Mouse (Mus musculus): ENCODE measurements around the gene Gstz1. TPM values are rescaled to one million over a fixed set of nuclear protein-coding genes. Genes with fewer than 3 reads are reported as not detected.
A peak's percentile ranks its signal among the peaks of the same experiment; 100 is the strongest.

The Gstz1 gene
- total and polyA plus RNA-seq, 3 experiments: 19.7 to 27.5 (median 22.3) TPM

DNA sequence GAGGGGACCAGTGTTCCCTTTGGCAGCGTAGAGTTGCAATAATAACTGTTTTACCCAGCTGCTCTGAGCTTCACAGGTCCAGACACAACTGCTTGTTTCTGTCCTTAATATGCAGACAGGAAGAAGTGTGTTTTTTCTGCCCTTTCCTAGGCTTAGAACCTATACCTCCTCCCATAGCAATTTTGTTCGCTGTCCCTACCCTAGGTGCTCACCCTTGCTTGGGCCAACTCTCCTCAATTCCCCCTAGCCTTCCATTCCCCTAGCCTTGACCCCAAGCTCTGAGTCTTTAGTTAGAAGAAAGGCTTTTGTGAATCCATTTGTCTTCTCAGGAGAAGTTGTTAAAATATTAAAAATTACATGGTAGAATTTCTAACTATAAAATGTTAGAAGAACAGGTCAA is 8.2 kb upstream of the Gstz1 start:
- in situ Hi-C loops (cut with MboI; ENCODE audit: low pct_ligation_motif_present, low pct_unique_long_range_greater_than_20kb, low sequenced_read_pairs): no loop called here
- dilution Hi-C loops (cut with MboI; ENCODE audit: extremely low pct_ligation_motif_present, extremely low pct_unique_long_range_greater_than_20kb, low sequenced_read_pairs): no loop called here

DNA sequence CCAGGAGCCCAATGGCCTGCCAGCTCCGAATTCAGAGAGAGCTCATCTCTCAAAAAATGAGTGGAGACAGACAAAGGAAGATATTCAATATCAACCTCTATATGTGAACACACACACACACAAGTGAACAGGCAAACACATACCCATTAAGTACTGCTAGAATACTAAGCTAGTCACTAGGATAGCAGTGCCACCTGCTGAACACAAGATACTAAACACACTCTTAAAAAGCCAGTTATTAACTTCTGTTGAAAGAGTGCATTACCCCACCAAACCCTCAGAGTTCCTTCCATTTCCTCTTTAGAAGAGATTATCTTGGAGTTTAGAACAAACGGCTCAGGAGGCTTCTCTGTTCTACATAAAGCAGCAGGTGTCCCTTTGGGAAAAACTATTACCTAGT is 4.8 kb upstream of the Gstz1 start:
- H3K9ac ChIP-seq (ENCODE audit: insufficient read depth, low read depth): no peak overlapping the region
- no peak for DNase-seq (ENCODE audit: extremely low read depth)
- dilution Hi-C loops (cut with MboI; ENCODE audit: extremely low pct_ligation_motif_present, extremely low pct_unique_long_range_greater_than_20kb, low sequenced_read_pairs): no loop called here
- H3K79me2 ChIP-seq (replicated peaks; ENCODE audit: control insufficient read depth, extremely low read depth, insufficient read depth, poor library complexity, severe bottlenecking): peaks cover 5% of the 10 kb centered on the region; the same call in 1 of the 2 replicates
- H3K4me1 ChIP-seq (ENCODE audit: control insufficient read depth in 1 of 2, insufficient read depth in 2 of 2): peaks cover 0 to 19% of the 10 kb centered on the region in 2 experiments; a peak in 2 of 4 replicates
- peaks cover 8 to 13% of the 10 kb centered on the region in 2 experiments for H3K36me3 ChIP-seq (replicated peaks in 1 of 2; ENCODE audit: control insufficient read depth in 1 of 2, insufficient read depth in 1 of 2, low read length in 1 of 2)
- no peaks in the 10 kb centered on the region for H3K9me3 ChIP-seq (replicated peaks; ENCODE audit: low read length)
- H3K27me3 ChIP-seq (replicated peaks): no peaks in the 10 kb centered on the region
- in situ Hi-C loops (cut with MboI; ENCODE audit: low pct_ligation_motif_present, low pct_unique_long_range_greater_than_20kb, low sequenced_read_pairs): no loop called here
- H3K27ac ChIP-seq (ENCODE audit: insufficient read depth, low read depth): no peak overlapping the region
- TF ChIP-seq GABPA (IDR thresholded peaks at IDR 0.05; ENCODE audit: insufficient replicate concordance, low read depth, low read length): no peak
- H3K4me2 ChIP-seq (ENCODE audit: insufficient read depth, low read depth, poor library complexity, severe bottlenecking): no peak overlapping the region
- H3K4me3 ChIP-seq (replicated peaks in 1 of 3; ENCODE audit: low read depth in 2 of 3, low read length in 2 of 3, poor library complexity in 1 of 3): no peak overlapping the region

More for the DNA sequence above, 8.2 kb upstream of the Gstz1 start:
- Histone ChIP-seq H3K79me2 (replicated peaks; ENCODE audit: control insufficient read depth, extremely low read depth, insufficient read depth, poor library complexity, severe bottlenecking) (no peaks in the 10 kb centered on the region), H3K27me3 (replicated peaks) (no peaks in the 10 kb centered on the region), H3K4me3 (replicated peaks in 1 of 3; ENCODE audit: low read depth in 2 of 3, low read length in 2 of 3, poor library complexity in 1 of 3) (no peak overlapping the region), H3K4me1 (ENCODE audit: control insufficient read depth in 1 of 2, insufficient read depth in 2 of 2) (peaks cover 0 to 3% of the 10 kb centered on the region in 2 experiments; a peak in 1 of 4 replicates), H3K36me3 (replicated peaks in 1 of 2; ENCODE audit: control insufficient read depth in 1 of 2, insufficient read depth in 1 of 2, low read length in 1 of 2) (peaks cover 8 to 31% of the 10 kb centered on the region in 2 experiments), H3K27ac (ENCODE audit: insufficient read depth, low read depth) (no peak overlapping the region), H3K9me3 (replicated peaks; ENCODE audit: low read length) (no peaks in the 10 kb centered on the region), H3K4me2 (ENCODE audit: insufficient read depth, low read depth, poor library complexity, severe bottlenecking) (no peak overlapping the region), H3K9ac (ENCODE audit: insufficient read depth, low read depth) (no peak overlapping the region)
- TF ChIP-seq JUN (IDR thresholded peaks at IDR 0.05; ENCODE audit: insufficient read depth, low read depth, low read length) (no peak), RCOR1 (conservative IDR thresholded peaks at IDR 0.05; ENCODE audit: low read depth, low read length) (no peak), HCFC1 (IDR thresholded peaks at IDR 0.05; ENCODE audit: low read depth, low read length) (no peak), CHD1 (IDR thresholded peaks at IDR 0.05; ENCODE audit: low read depth, low read length) (no peak), JUND (conservative IDR thresholded peaks at IDR 0.05; ENCODE audit: low read depth, low read length) (no peak), ELF1 (IDR thresholded peaks at IDR 0.05; ENCODE audit: low read depth, low read length) (no peak), IRF4 (IDR thresholded peaks at IDR 0.05; ENCODE audit: low read depth, low read length) (no peak), USF2 (conservative IDR thresholded peaks at IDR 0.05; ENCODE audit: low read depth, low read length) (no peak), GABPA (IDR thresholded peaks at IDR 0.05; ENCODE audit: insufficient replicate concordance, low read depth, low read length) (no peak), MAFK (IDR thresholded peaks at IDR 0.05; ENCODE audit: insufficient replicate concordance, low read length) (no peak), MAX (IDR thresholded peaks at IDR 0.05; ENCODE audit: low read length) (no peak)
- no peak for DNase-seq (ENCODE audit: extremely low read depth)

DNA sequence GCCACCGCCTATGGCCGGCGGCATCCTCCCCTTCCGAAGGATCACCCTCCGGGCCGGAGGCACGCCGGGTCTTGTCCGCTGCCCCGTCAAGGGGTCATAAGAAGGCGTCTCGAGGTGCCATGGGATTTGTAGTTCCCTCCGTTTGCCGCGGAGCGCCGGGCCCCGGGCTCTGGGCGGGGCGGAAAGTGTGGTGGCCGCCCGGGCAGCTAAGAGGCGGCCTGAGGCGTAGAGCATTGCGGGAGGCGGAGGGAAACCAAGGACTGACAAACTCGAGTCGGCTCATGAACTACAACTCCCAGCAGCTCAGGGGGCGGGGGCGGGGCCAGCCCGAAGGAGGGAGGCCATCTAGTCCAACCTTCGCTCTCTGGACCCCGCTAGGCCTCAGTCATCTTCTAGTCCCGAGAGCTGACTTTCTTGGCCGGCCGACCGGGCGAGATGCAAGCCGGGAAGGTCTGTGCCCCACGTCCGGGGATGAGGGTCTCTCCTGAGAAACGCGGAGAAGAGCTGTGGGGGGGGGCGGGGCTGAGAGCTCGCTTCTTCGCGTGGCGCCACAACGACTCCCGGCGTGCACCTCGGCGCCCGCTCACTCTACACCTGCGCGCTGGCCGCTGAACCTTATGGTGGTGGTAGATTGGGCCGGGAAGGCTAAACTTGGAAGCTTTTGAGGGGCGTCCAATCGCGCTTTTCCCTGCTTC is 577 bp downstream of the Gstz1 start, which contains the start of gene Pomt2:
TSS of gene Pomt2 (minus strand) at position 574 of the 695 bp plus-strand sequence.
- in situ Hi-C loops (cut with MboI; ENCODE audit: low pct_ligation_motif_present, low pct_unique_long_range_greater_than_20kb, low sequenced_read_pairs) (no loop called here), dilution Hi-C loops (cut with MboI; ENCODE audit: extremely low pct_ligation_motif_present, extremely low pct_unique_long_range_greater_than_20kb, low sequenced_read_pairs) (no loop called here)
- Histone ChIP-seq H3K4me1 (ENCODE audit: control insufficient read depth in 1 of 2, insufficient read depth in 2 of 2) (peaks cover 0 to 20% of the 10 kb centered on the region in 2 experiments; a peak in 2 of 4 replicates), H3K9ac (ENCODE audit: insufficient read depth, low read depth) (peak within 1 kb of the TSS; percentile 92), H3K4me2 (ENCODE audit: insufficient read depth, low read depth, poor library complexity, severe bottlenecking) (peak within 1 kb of the TSS; percentile 89), H3K4me3 (replicated peaks in 1 of 3; ENCODE audit: low read depth in 2 of 3, low read length in 2 of 3, poor library complexity in 1 of 3) (peak within 1 kb of the TSS; percentile 75 to 98 (median 85)), H3K36me3 (replicated peaks in 1 of 2; ENCODE audit: control insufficient read depth in 1 of 2, insufficient read depth in 1 of 2, low read length in 1 of 2) (peaks cover 3 to 8% of the 10 kb centered on the region in 2 experiments), H3K79me2 (replicated peaks; ENCODE audit: control insufficient read depth, extremely low read depth, insufficient read depth, poor library complexity, severe bottlenecking) (peaks cover 22% of the 10 kb centered on the region), H3K9me3 (replicated peaks; ENCODE audit: low read length) (peaks cover 5% of the 10 kb centered on the region), H3K27ac (ENCODE audit: insufficient read depth, low read depth) (peak within 1 kb of the TSS; percentile 86), H3K27me3 (replicated peaks) (no peaks in the 10 kb centered on the region)
- DNase-seq (ENCODE audit: extremely low read depth): peak; percentile 95
- TF ChIP-seq USF1 (IDR thresholded peaks at IDR 0.05; ENCODE audit: low read depth, low read length) (no peak), ZMIZ1 (IDR thresholded peaks at IDR 0.05; ENCODE audit: low read depth, low read length) (peak; percentile 78; the same call in 1 of the 2 replicates), MXI1 (IDR thresholded peaks at IDR 0.05; ENCODE audit: low read depth, low read length) (peak; percentile 57), POLR2A (IDR thresholded peaks at IDR 0.05; ENCODE audit: low read depth, low read length) (peak; percentile 76), TBP (conservative IDR thresholded peaks at IDR 0.05; ENCODE audit: low read depth, low read length) (no peak), RAD21 (IDR thresholded peaks at IDR 0.05; ENCODE audit: low read depth, low read length) (no peak), BHLHE40 (IDR thresholded peaks at IDR 0.05; ENCODE audit: low read depth, low read length) (no peak; the same call in 1 of the 2 replicates), CHD2 (IDR thresholded peaks at IDR 0.05; ENCODE audit: low read length) (peak; percentile 67), MAZ (IDR thresholded peaks at IDR 0.05; ENCODE audit: low read depth, low read length) (peak; percentile 96), CTCF (conservative IDR thresholded peaks at IDR 0.05 in 1 of 2, IDR thresholded peaks at IDR 0.05 in 1 of 2; ENCODE audit: low read depth in 2 of 2, low read length in 2 of 2) (no peak), JUND (conservative IDR thresholded peaks at IDR 0.05; ENCODE audit: low read depth, low read length) (no peak), SMC3 (IDR thresholded peaks at IDR 0.05; ENCODE audit: low read depth, low read length) (no peak), POLR2AphosphoS2 (IDR thresholded peaks at IDR 0.05; ENCODE audit: low read depth, low read length) (no peak; the same call in 1 of the 2 replicates), MEF2A (IDR thresholded peaks at IDR 0.05; ENCODE audit: borderline replicate concordance, low read depth, low read length) (0 out of 2 replicates have a peak, but pooled peaks have one; percentile 57), ELF1 (IDR thresholded peaks at IDR 0.05; ENCODE audit: low read depth, low read length) (peak; percentile 51), PAX5 (IDR thresholded peaks at IDR 0.05; ENCODE audit: low read length) (no peak)

All from CH12.LX (cell line).